Mouse (Mus musculus) layer of hippocampus, adult 8-10 months (tissue): ENCODE measurements around the gene Fmn2. TPM values are rescaled to one million over a fixed set of nuclear protein-coding genes. Genes with fewer than 3 reads are reported as not detected.

Experiments used
- DNase-seq, 2 experiments: peaks; one replicate each; pipeline ENCODE4 v3.0.0; 2022; ENCODE audit warnings: low spot score in 2 of 2
- total RNA-seq, 4 experiments: library from RNA; stranded (reverse); gene quantifications; 2 replicates each; pipeline ENCODE4 v1.2.4; 2022

Gene Fmn2
- total RNA-seq, 4 experiments from 2014 or later, result 61.3 to 99.4 (median 76.7) TPM

- DNase-seq, result peak; percentile 28 to 37
These were observed 55.6 kb downstream of the Fmn2 start for GRCm38 (mm10) chr1:174557211-174557610.

DNA sequence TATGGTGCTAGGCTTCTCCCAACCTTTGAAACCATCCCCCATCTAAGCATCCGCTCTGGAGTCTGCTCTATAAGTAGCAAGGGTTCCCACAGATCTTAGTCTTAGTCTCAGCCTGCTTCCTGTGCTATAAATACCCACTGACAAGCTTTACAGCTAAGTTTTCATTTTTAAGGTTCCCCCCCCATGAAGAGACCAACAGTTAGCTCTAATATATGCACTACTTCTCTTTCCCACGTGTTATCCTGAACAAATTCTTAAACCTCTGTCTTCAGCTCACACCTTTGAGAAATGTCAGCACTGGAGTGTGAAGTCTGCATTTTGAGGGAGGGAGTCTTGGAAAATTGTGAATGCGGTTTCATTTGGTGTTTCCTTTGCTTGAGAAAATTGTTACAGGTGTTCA lies 56.2 kb downstream of the Fmn2 start:
- no peak for DNase-seq

GRCm38 (mm10) chr1:174558488-174558887 lies 56.9 kb downstream of the Fmn2 start:
- DNase-seq, result no peak

- DNase-seq, result no peak
These were observed 62.9 kb downstream of the Fmn2 start for GRCm38 (mm10) chr1:174564561-174564960.

- DNase-seq, result no peak
These were observed 67.0 kb downstream of the Fmn2 start for GRCm38 (mm10) chr1:174568609-174569008.

DNA sequence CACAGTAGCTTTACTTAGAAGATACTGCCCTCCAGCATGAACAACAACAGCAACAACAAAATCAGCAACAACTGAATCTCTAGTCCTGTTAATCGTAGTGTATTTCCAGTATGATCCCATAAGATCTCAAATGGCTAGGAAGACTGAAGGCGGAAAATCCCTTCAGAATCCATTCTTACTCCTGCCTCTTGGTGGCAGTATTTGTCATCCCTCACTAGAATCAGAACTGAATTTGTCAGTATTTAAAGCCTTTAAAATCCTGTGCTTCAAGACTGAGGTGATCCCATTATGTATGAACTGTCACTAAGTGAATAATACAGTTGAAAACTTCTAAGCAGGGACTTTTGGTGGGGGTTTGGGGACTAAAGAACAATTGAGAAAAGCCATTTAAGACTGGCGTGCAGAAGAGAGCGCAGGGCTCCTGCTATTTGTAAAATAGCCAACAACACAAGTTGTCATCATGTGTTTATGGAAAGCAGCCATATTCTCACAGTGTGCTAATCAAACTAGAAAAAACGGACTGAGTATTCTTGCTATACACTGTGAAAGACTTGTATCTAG lies 90.9 kb downstream of the Fmn2 start:
- no peak for DNase-seq

GRCm38 (mm10) chr1:174594989-174595388 lies 93.4 kb downstream of the Fmn2 start:
- peak; percentile 27 to 82 for DNase-seq

DNA sequence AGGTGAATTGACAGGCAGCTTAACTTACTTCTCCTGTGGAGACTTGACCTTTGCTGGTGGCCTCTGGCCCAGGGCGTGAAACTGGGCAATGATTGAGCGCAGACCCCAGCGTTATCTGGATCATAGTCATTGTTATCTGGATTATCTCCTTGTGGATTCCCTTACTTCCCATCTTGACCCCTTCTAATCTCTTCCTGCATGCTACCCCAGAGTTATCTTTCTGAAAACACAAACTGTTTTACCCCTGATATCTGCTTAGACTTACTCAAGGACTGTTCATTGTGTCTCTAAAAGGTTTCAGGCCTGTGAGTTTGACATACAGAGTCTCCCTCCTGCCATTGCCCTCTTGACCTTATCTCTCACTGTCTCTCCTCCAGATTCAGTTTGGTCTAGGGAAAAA lies 95.9 kb downstream of the Fmn2 start:
- no peak for DNase-seq

DNA sequence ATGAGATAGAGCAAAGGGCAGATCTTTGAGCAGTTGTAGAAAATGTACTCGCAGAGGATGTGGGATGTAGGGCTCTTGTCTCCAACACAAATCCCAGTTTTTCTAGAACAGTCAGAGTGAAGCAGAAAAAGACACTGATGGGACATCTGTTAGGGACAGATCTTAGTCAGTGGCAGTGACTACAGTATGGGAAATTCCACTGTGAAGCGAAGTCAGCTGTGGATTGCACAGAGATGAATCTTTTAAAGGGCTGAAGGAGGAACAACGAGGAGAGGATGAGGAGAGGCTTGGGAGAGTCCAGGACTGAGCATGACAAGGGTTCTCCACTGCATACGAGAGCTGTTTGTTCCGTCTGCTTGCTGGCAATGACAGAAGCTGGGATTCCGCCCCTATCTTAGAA lies 96.6 kb downstream of the Fmn2 start:
- DNase-seq, result no peak

- DNase-seq, result no peak
These were observed 98.4 kb downstream of the Fmn2 start for GRCm38 (mm10) chr1:174600041-174600440.

DNA sequence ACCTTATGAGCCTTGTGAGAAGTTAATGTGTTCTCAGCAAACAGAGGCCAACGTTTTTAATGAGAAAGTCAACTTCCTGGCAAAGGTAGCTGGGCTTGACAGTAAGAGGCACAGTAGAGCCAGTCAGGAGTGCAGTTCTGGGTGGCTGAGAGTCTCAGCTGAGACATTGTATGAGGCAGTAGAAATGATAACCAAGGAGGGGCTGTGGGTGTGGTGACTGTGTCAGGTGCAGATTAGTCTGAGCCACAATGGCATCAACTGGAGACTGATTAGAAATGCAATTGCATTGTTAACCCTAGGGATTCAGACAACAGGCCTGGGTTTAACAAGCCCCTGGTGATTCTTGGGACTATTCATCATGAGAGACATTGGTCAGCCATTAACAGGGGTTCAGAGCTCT lies 99.0 kb downstream of the Fmn2 start:
- DNase-seq, result no peak

- no peak for DNase-seq
These were observed 115.7 kb downstream of the Fmn2 start for GRCm38 (mm10) chr1:174617368-174617767.

GRCm38 (mm10) chr1:174621512-174621911 lies 119.9 kb downstream of the Fmn2 start:
- no peak for DNase-seq

- DNase-seq, result no peak
These were observed 121.4 kb downstream of the Fmn2 start for GRCm38 (mm10) chr1:174623054-174623453.

- DNase-seq, result no peak
These were observed 128.4 kb downstream of the Fmn2 start for GRCm38 (mm10) chr1:174630074-174630473.

DNA sequence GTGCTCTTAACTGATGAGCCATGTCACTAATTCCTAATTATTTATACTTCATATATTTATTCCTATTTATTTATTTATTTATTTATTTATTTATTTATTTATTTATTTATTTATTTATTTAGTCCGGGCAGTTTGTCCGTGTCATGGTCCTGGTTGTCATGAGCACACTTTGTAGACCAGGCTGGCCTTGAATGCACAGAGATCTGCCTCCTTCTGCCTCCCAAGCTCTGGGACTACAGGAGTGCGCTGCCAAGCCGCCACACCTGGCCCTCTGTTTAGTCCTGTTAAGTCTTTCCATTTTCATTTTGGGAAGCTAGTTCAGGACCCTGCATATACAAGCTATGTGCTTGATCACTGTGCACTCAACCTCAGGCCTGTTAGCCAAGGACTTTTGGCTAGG lies 134.7 kb downstream of the Fmn2 start:
- DNase-seq, result no peak

GRCm38 (mm10) chr1:174637564-174638085 lies 136.0 kb downstream of the Fmn2 start:
- no peak for DNase-seq

DNA sequence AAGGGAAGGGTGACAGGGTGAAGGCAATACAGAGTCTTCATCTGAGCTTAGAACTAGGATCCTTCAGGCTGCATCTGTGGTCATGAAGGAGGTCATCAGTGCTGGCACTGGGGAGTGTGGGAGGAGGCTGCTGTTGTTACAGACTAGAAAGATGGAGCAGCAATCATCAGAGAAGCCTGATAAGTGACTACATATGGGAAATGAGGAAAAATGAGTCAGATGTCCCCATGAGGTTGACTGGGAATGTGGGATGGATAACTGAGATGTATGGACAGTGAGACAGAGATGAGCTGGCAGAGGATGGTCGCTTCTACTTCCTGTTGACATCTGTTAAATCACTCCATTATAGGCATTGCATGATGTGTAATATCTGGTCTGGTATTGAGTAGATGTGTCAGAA lies 139.3 kb downstream of the Fmn2 start:
- no peak for DNase-seq

GRCm38 (mm10) chr1:174643431-174644010 lies 141.9 kb downstream of the Fmn2 start:
- no peak for DNase-seq

DNA sequence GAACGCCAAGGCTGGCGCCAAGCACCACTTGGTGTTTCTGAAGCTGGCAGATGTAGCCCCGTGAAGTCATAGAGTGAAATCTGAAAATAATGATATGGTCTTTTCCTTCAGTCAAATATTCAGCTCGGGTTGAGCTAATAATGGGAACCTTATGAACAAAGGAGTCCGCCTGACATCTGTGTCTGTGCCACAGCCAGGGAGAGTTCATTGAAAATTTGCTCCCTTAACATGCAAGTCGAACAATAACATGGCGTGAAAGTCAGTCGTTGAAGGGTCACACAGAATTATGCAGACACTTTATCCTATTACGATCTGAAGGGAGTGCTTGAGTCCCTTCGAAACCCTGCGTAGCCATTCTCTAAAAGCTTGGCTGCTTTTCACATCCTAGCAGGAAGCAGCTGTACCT lies 147.8 kb downstream of the Fmn2 start:
- no peak for DNase-seq

DNA sequence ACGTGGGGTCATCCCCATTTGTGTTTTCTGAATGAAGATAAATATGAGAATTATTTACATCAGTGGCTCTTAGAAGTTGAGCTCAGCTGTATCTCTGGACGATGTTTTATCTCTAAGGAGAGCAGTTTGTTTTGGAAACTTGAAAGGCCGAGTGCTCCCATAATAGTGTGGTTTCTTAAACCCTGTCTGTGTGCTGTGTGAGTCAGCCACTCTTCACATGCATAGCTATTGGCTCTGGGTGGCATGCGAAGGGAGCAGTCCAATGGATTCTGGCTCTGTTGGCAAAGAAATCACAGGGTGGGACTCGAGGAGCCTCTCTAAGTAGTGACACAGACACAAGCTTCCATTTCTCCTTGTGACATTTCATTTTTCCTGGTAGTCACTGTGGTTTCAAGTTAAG lies 152.9 kb downstream of the Fmn2 start:
- no peak for DNase-seq

GRCm38 (mm10) chr1:174655354-174655753 lies 153.7 kb downstream of the Fmn2 start:
- no peak for DNase-seq

GRCm38 (mm10) chr1:174656554-174656953 lies 154.9 kb downstream of the Fmn2 start:
- no peak for DNase-seq
